Mouse (Mus musculus) macrophage (primary cell): ENCODE results near the gene Pde9a. TPM values are rescaled to one million over a fixed set of nuclear protein-coding genes. Genes with fewer than 3 reads are reported as not detected.

Experiments used
- H3K27ac ChIP-seq: fragments of 350-480 bp; formaldehyde crosslinking; 2 replicates; pipeline ENCODE4 v1.9.0; 2021
- H3K36me3 ChIP-seq: fragments of 350-480 bp; formaldehyde crosslinking; 2 replicates; pipeline ENCODE4 v1.9.0; 2021; ENCODE audit errors: inconsistent target
- H3K4me3 ChIP-seq: fragments of 350-480 bp; formaldehyde crosslinking; 2 replicates; pipeline ENCODE4 v1.9.0; 2021; ENCODE audit errors: inconsistent target
- H3K79me2 ChIP-seq: fragments of 350-480 bp; formaldehyde crosslinking; 2 replicates; pipeline ENCODE4 v1.9.0; 2021; ENCODE audit errors: inconsistent target
- WGBS: methylation state at CpG from one replicate; pipeline ENCODE4 v1.1.7; 2026; ENCODE audit warnings: inconsistent platforms; ENCODE audit not compliant: missing documents; 5-methylcytosine and 5-hydroxymethylcytosine counted together
- polyA plus RNA-seq: library from polyadenylated mRNA; stranded (reverse); fragments of 250-400 nt; gene quantifications from 3 replicates; pipeline ENCODE4 v1.2.4, GENCODE M21; 2018; ENCODE audit warnings: inconsistent platforms

The Pde9a gene
- polyA plus RNA-seq, 1 experiment from 2014 or later: not detected

GRCm38 (mm10) chr17:31433401-31433928 is 47.5 kb downstream of the Pde9a start:
- no peak overlapping the region for H3K4me3 ChIP-seq
- no peak overlapping the region for H3K27ac ChIP-seq
- H3K79me2 ChIP-seq: no peaks in the 10 kb centered on the region
- 49% methylated on average over 13 of the region's 13 CpGs for WGBS
- H3K36me3 ChIP-seq: no peaks in the 10 kb centered on the region

DNA sequence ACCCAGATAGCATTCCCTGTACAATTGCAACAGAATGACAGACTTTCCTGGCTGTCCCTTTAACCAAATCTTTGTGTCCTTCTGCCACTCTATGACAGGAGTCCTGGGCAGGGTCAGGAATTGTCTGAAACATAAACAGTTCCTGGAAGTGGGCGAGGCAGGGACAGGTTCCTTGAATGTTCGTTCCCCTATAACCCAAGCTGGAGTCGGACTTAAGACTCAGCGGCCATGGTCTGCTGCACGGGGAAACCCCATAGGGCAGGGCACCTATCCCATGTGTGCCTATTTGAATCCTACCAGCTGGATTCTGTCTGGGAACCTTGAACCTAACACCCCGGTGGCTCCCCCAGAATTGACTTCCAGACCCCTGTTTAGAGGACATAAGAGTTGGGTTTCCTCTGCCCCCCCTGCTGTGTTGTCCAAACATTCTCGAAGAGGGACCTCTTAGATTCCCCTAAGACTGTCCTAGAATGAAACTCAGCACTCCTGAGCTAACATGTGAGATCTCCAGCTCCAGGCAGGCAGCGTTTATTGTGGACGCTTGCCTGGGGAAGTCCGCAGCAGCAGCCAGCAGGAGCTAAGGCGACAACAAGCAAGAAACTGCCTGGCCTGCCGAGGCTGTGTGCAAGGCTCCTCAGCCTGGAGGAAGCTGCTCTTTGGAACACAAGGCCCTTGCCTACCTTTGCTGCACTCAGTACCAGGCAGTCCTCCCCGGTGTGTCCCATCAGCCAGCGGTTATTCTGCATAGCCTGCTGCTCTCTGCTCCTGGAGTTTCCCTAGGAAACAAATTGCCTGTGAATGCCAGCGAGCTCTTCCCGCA is 48.2 kb downstream of the Pde9a start:
- no peak overlapping the region for H3K27ac ChIP-seq
- WGBS: 51% methylated on average over 16 of the region's 16 CpGs
- H3K4me3 ChIP-seq: no peak overlapping the region
- H3K79me2 ChIP-seq: no peaks in the 10 kb centered on the region
- no peaks in the 10 kb centered on the region for H3K36me3 ChIP-seq

DNA sequence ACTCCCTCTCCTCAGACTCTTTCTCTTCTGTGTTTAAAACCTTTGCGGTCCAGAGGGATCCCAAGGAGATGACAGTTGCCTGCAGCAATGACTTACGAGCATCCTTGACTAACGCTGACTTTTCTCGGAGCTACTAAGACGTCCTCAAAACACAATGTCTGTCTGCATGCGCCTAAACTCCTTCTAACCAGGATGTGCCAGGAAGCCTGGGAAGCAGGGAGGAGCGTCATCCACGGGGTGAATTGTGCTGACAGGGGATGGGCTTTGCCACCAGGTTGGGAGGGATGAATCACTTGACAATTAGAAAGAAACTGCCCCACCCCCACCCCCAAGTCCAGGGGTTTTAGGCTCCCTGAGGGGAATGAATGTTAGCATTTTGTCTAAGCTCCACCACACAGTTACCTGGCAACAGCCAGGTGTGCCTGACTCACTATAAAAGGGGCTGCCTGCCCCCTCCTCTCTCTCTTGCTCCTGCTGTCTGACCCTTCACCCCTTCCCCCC is 48.9 kb downstream of the Pde9a start:
- whole genome bisulfite sequencing: 87% methylated on average over 8 of the region's 8 CpGs
- H3K36me3 ChIP-seq: no peaks in the 10 kb centered on the region
- no peak overlapping the region for H3K27ac ChIP-seq
- H3K4me3 ChIP-seq: no peak overlapping the region
- no peaks in the 10 kb centered on the region for H3K79me2 ChIP-seq

GRCm38 (mm10) chr17:31435934-31436813 is 50.2 kb downstream of the Pde9a start:
- Histone ChIP-seq H3K79me2 (no peaks in the 10 kb centered on the region), H3K27ac (no peak overlapping the region), H3K36me3 (no peaks in the 10 kb centered on the region), H3K4me3 (no peak overlapping the region)
- 93% methylated on average over 13 of the region's 13 CpGs for WGBS

DNA sequence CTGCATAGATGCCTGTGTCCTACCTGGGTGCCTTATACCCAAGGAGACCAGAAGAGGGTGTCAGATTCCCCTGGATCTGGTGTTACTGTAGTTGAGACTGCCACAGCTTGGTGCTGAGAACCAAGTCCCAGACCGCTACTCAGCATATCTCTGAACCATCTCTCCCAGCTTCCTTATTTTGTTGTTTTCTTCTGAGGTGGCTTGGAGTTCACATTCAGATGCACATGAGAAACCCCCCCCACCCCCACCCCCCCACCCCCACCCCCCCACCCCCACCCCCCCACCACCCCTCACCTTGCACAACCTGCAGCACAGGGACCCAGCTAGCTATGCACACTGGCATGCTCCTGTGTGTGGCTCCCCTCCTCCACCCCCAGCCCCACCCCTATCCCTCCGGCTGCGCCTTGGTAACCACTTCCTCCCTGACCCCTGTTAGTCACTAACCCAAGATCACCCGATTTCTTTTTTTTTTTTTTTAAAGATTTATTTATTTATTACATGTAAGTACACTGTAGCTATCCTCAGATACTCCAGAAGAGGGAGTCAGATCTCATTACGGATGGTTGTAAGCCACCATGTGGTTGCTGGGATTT is 50.9 kb downstream of the Pde9a start:
- Histone ChIP-seq H3K4me3 (no peak overlapping the region), H3K27ac (no peak overlapping the region), H3K36me3 (no peaks in the 10 kb centered on the region), H3K79me2 (no peaks in the 10 kb centered on the region)
- WGBS: no CpG with 5 or more reads among the region's 5 CpGs

GRCm38 (mm10) chr17:31437482-31437881 is 51.5 kb downstream of the Pde9a start:
- Histone ChIP-seq H3K79me2 (no peaks in the 10 kb centered on the region), H3K4me3 (no peak overlapping the region), H3K36me3 (no peaks in the 10 kb centered on the region), H3K27ac (no peak overlapping the region)
- 89% methylated on average over 9 of the region's 9 CpGs for WGBS

- WGBS: 61% methylated on average over 4 of the region's 4 CpGs
- Histone ChIP-seq H3K79me2 (no peaks in the 10 kb centered on the region), H3K27ac (no peak overlapping the region), H3K4me3 (no peak overlapping the region), H3K36me3 (no peaks in the 10 kb centered on the region)
Measured at GRCm38 (mm10) chr17:31439978-31440377, 54.0 kb downstream of the Pde9a start.

DNA sequence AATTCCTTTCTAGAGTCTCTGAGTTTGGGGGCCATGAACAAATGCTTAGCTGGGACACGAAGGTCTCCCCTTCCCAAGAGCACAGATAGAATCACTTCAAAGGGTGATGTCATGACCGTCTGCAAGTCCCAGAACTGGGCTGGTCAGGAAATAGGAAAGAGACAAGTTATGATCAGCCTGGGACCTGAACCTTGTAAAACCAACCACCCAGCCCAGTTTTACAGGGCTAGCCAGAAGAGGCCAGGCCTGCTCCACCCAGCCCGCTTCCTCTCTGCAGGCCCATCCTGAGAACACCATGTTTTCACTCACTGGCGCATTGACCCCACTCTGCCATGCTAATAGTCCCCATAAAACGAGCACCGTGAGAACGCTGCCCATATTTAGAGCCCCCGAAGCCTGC is 56.5 kb downstream of the Pde9a start:
- H3K79me2 ChIP-seq: no peaks in the 10 kb centered on the region
- H3K36me3 ChIP-seq: no peaks in the 10 kb centered on the region
- no peak overlapping the region for H3K27ac ChIP-seq
- 89% methylated on average over 8 of the region's 8 CpGs for WGBS
- no peak overlapping the region for H3K4me3 ChIP-seq

DNA sequence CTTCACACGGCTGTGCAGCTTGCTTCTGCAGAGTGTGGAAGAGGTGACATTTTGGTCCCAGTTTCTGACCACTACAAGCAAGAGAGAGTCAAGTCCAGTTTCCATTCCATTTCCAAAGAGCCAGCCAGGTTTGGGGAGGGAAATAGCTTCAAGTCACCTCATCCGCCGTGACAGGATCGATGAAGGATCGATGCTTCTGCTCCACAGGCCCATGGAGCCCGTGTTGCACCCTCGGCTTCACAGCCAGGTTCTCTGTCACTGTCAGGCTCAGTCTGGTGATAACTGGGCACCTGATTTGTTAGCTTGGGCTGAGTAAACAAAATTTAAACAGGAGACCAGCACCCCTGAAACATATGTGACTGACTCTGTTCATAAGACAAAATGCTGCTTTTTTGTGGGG is 58.2 kb downstream of the Pde9a start:
- Histone ChIP-seq H3K27ac (no peak overlapping the region), H3K36me3 (no peaks in the 10 kb centered on the region), H3K79me2 (no peaks in the 10 kb centered on the region), H3K4me3 (no peak overlapping the region)
- WGBS: 83% methylated on average over 7 of the region's 7 CpGs

DNA sequence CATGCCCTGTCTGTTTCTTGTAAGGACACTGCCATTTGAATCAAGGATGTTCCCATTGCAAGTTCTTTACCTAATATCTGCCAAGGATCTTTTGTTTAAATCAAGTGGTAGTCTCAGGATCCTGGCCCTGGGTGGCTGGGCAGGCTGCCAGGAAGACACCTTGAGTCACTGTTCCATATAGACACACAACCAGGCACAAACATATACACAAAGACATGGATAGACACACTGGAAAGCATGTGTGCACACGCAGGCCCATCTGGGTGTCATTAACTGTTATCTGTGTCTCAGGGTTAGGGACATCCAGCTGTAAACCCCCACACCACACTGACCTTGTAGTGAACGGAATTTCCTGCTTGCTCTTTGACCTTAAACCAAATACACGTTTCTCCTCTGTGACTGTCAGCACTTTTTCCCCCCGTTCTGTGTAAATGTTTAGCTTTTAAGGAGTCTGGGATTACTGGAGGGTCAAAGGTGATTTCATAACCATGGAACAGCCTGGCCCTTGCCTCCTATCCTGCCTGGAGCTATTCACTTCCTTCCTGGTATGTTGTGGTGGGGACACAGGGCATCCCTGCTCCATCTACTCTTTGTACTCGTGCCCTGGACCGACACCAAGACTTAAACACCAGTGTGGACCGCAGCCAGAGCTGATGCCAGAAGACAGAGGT is 59.2 kb downstream of the Pde9a start:
- H3K79me2 ChIP-seq: no peaks in the 10 kb centered on the region
- H3K27ac ChIP-seq: no peak overlapping the region
- no peaks in the 10 kb centered on the region for H3K36me3 ChIP-seq
- 79% methylated on average over 7 of the region's 7 CpGs for WGBS
- H3K4me3 ChIP-seq: no peak overlapping the region

DNA sequence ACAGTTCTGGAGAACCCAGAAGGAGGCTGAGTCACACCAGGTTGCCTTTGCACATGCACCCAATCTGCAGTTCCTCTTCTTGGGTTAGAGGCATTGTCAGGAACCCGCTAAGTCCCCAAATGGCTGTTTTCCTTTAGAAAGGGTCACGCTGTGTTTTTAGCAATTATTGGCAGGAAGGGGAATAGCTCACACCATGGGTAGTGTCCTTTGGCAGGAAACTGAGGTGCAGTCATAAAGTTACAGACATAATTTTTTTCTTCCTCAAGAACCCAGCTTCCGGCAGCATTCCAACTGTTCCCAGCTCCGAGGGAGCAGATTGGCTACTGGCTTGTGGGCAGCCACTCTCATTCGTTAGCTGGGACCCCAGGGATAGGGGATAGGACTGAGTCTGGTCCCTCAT is 61.8 kb downstream of the Pde9a start:
- WGBS: 38% methylated on average over 5 of the region's 5 CpGs

GRCm38 (mm10) chr17:31448519-31448918 is 62.5 kb downstream of the Pde9a start:
- Histone ChIP-seq H3K27ac (no peak overlapping the region), H3K4me3 (no peak overlapping the region), H3K79me2 (no peaks in the 10 kb centered on the region), H3K36me3 (no peaks in the 10 kb centered on the region)
- WGBS: 86% methylated on average over 1 of the region's 1 CpGs

More for the DNA sequence above, 61.8 kb downstream of the Pde9a start:
- H3K79me2 ChIP-seq: no peaks in the 10 kb centered on the region
- H3K36me3 ChIP-seq: no peaks in the 10 kb centered on the region
- H3K27ac ChIP-seq: no peak overlapping the region
- no peak overlapping the region for H3K4me3 ChIP-seq

DNA sequence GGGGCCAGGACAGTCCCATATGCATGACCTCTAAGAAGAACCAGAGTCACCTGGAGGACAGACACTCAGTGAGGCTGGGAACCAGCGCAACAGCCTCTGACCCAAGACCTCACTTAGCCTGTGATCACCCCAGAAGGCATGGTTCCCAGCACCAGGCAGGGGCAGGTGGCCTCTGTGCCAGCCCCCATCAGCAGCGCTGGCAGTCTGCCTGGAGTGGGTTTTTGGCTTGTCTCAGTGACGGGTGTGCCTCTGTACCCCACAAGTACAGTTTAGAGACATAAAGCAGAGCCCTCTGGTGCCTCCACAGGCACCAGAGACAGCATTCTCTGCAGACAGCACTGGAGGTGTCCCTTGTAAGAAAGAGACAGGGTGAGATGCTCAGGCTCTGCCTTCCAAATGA is 64.2 kb downstream of the Pde9a start:
- H3K36me3 ChIP-seq: no peaks in the 10 kb centered on the region
- H3K4me3 ChIP-seq: no peak overlapping the region
- WGBS: 57% methylated on average over 3 of the region's 3 CpGs
- H3K27ac ChIP-seq: no peak overlapping the region
- no peaks in the 10 kb centered on the region for H3K79me2 ChIP-seq

GRCm38 (mm10) chr17:31451179-31451708 is 65.2 kb downstream of the Pde9a start:
- H3K27ac ChIP-seq: no peak overlapping the region
- no peaks in the 10 kb centered on the region for H3K79me2 ChIP-seq
- H3K36me3 ChIP-seq: no peaks in the 10 kb centered on the region
- no peak overlapping the region for H3K4me3 ChIP-seq
- 61% methylated on average over 8 of the region's 8 CpGs for WGBS
